Mouse (Mus musculus) heart, adult 18-20 months (tissue): ENCODE data around the gene Lysmd2. TPM values are rescaled to one million over a fixed set of nuclear protein-coding genes. Genes with fewer than 3 reads are reported as not detected.

Source experiments
- total RNA-seq, 2 experiments: library from RNA; stranded (reverse); gene quantifications; 2 replicates each; pipeline ENCODE4 v1.2.3; 2021

Gene Lysmd2
- total RNA-seq, 2 experiments from 2014 or later = 9.9 to 11.9 TPM

Other genes with a start within 250 kb of the Lysmd2 start
- gene Mapk6, start 215.7 kb upstream of the Lysmd2 start, total RNA-seq = 10 to 100 TPM; 26.0 to 26.2 TPM
- 10 to 100 TPM; 16.7 to 20.4 TPM for gene Leo1, start 184.2 kb upstream of the Lysmd2 start, total RNA-seq
- 10 to 100 TPM; 51.0 to 64.7 TPM for gene Tmod3, start 66.1 kb upstream of the Lysmd2 start, total RNA-seq
- gene Tmod2, start 14.4 kb upstream of the Lysmd2 start, total RNA-seq = 1 to 10 TPM; 3.1 to 4.3 TPM
- under 1 TPM; 0.17 to 0.33 TPM for gene Scg3, start 58.3 kb downstream of the Lysmd2 start, total RNA-seq
- gene Bmp5, start 149.6 kb downstream of the Lysmd2 start, total RNA-seq = 1 to 10 TPM in 1 of 2 experiments, under 1 TPM in 1; 0.65 to 1.2 TPM